Mouse (Mus musculus): ENCODE measurements at regions not wholly inside any gene's neighbourhood (a gene's known extent, or its start where the extent isn't known, plus 50 kb on each side); places are given as distances from the start of the nearest gene placed in this dataset.

DNA sequence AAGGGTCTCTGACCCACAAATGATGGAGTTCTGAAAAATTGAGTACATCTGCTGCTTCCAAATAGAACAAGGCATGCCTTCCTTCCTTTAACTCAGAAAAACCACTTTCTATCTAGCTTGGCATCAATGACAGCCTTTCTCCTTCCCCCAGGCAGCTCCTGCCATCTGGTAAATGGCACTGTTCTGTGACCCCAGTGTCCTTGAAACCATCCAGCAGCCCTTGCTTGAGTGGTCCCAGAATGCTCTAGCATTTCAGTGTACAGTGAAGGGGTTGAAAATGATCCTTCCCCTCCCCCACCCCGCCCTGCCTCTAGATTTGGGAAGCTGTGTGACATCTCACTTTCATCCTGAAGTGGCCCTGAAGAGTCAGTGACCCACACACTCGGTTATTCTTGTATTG lies 152.3 kb downstream of the Gm9817 start:
- Histone ChIP-seq H3K27ac (no peak overlapping the region), H3K4me1 (peaks cover 5% of the 10 kb centered on the region), H3K9me3 (no peaks in the 10 kb centered on the region), H3K4me3 (no peak overlapping the region), H3K36me3 (no peaks in the 10 kb centered on the region), H3K4me2 (replicated peaks) (no peak overlapping the region), H3K27me3 (0 out of 2 replicates have a peak, but pooled peaks cover 4% of the 10 kb centered on the region), H3K9ac (no peak overlapping the region)
- no peak for ATAC-seq (ENCODE audit: low FRiP score, low read depth)
- WGBS, result 74% methylated on average over 2 of the region's 2 CpGs

GRCm38 (mm10) chr13:45235236-45235635 lies 154.3 kb upstream of the Mylip start:
- no peaks in the 10 kb centered on the region for H3K27me3 ChIP-seq
- H3K4me3 ChIP-seq, result no peak overlapping the region
- H3K36me3 ChIP-seq, result no peaks in the 10 kb centered on the region
- H3K4me2 ChIP-seq (replicated peaks), result no peak overlapping the region
- H3K4me1 ChIP-seq, result peaks cover 18% of the 10 kb centered on the region
- H3K9ac ChIP-seq, result no peak overlapping the region
- H3K9me3 ChIP-seq, result no peaks in the 10 kb centered on the region
- H3K27ac ChIP-seq, result no peak overlapping the region
- no peak for ATAC-seq (ENCODE audit: low FRiP score, low read depth)
- WGBS, result 56% methylated on average over 5 of the region's 5 CpGs

DNA sequence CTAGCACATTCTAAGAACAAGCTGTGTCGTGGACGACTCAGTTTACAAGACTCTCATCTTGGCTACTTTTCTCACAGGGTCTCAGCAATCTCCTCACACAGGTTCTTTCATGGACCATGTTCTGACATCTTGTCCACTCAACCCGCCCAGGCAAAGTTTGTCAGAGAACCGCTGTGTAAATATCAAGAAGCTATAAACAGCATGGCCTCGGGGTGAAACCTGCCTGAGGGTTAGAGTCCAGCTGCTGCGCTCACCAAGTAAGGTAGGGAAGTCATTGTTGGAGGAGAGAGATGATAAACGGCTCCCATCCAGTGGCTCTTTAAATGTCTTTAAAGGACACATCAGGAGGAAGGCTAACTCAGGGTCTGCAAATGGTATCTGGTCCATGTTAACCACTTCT lies 151.3 kb upstream of the Mylip start:
- Histone ChIP-seq H3K9me3 (no peaks in the 10 kb centered on the region), H3K9ac (no peak overlapping the region), H3K36me3 (no peaks in the 10 kb centered on the region), H3K27ac (no peak overlapping the region), H3K27me3 (no peaks in the 10 kb centered on the region), H3K4me1 (peaks cover 19% of the 10 kb centered on the region), H3K4me2 (replicated peaks) (no peak overlapping the region), H3K4me3 (no peak overlapping the region)
- ATAC-seq (ENCODE audit: low FRiP score, low read depth), result no peak
- 70% methylated on average over 7 of the region's 7 CpGs for WGBS

DNA sequence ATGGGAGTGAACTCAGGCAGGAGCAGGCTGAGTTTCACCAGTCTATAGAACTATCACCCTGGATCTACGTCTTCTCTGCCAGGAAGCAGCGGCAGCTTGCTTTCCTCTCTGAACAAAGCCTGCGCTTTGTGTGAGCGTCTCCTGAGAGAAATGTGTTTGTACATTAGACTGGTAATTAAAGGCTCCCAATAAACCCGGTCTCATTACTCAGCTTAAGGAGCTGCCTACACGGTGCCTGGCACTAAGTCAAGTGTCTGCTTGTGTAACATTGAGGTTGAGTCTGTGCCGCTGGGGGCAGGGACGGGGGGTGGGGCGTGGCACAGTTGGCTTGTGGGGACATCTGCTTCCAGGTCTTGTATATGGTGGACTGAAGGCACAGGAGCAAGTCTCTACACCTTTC lies 150.4 kb upstream of the Mylip start:
- 36% methylated on average over 9 of the region's 9 CpGs for WGBS

DNA sequence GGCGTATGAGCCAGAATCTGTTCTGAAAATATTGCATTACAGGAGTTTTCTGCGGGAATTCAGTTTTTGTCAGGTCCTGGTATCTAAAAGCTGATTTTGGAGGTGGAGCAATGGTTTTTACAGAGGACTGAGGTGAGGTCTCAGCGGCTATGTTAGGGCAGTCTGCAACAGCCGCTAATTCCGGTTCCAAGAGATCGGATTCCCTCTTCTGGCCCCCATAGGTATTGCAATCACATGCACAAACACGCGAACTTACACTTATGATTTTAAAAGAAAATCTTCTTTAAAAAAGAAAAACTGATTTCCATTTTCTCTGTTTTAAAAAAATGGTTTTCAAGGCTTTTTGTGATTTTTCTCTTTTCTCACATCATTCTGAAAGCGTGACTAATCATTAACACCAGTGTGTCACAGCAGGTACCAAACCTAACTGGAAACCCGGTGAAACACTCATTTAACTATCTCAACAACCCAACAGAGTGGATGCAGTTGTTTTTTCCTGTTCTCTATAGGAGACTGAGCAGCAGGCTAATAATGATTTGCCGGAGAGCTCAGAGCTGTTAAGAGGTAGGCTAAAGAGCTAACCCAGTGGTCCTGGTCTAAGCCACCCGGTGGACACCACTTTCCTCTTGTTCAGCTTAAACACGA lies 149.4 kb upstream of the Mylip start:
- no peaks in the 10 kb centered on the region for H3K9me3 ChIP-seq
- WGBS, result 76% methylated on average over 13 of the region's 13 CpGs
- peaks cover 32% of the 10 kb centered on the region for H3K4me1 ChIP-seq
- H3K27ac ChIP-seq, result no peak overlapping the region
- no peak overlapping the region for H3K4me3 ChIP-seq
- no peaks in the 10 kb centered on the region for H3K36me3 ChIP-seq
- ATAC-seq (ENCODE audit: low FRiP score, low read depth), result no peak
- no peak overlapping the region for H3K4me2 ChIP-seq (replicated peaks)
- no peak overlapping the region for H3K9ac ChIP-seq
- H3K27me3 ChIP-seq, result no peaks in the 10 kb centered on the region

More for the DNA sequence above, 150.4 kb upstream of the Mylip start:
- H3K4me2 ChIP-seq (replicated peaks), result peak overlapping the region; percentile 41
- no peaks in the 10 kb centered on the region for H3K27me3 ChIP-seq
- ATAC-seq (ENCODE audit: low FRiP score, low read depth), result no peak
- H3K4me3 ChIP-seq, result no peak overlapping the region
- no peak overlapping the region; the same call in 1 of the 2 replicates for H3K9ac ChIP-seq
- H3K4me1 ChIP-seq, result peaks cover 24% of the 10 kb centered on the region
- H3K9me3 ChIP-seq, result no peaks in the 10 kb centered on the region
- H3K27ac ChIP-seq, result peak overlapping the region; percentile 1; the same call in 1 of the 2 replicates
- H3K36me3 ChIP-seq, result no peaks in the 10 kb centered on the region

DNA sequence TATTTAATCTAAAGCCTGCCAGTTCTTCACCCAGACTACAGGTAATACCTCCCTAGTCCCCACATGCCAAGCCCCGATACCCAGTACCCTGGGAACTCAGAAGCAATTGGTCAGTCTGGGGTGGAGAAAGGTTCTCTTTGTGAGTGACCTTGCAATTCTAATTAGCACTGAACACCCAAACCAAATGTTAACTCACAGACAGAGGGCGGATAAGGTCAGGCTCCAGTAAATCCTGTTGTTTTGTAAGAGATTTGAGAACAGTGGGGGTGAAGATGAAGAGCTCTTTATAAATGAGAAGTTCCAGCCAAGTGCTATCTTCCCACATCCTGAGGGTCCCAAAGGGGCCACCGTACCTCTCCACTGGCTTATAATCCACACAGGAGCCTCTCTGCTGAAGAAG lies 147.3 kb upstream of the Mylip start:
- Histone ChIP-seq H3K36me3 (no peaks in the 10 kb centered on the region), H3K27me3 (no peaks in the 10 kb centered on the region), H3K4me1 (peaks cover 43% of the 10 kb centered on the region), H3K9me3 (no peaks in the 10 kb centered on the region), H3K9ac (no peak overlapping the region), H3K4me2 (replicated peaks) (no peak overlapping the region), H3K4me3 (no peak overlapping the region), H3K27ac (no peak overlapping the region)
- WGBS, result 63% methylated on average over 3 of the region's 3 CpGs
- no peak for ATAC-seq (ENCODE audit: low FRiP score, low read depth)

DNA sequence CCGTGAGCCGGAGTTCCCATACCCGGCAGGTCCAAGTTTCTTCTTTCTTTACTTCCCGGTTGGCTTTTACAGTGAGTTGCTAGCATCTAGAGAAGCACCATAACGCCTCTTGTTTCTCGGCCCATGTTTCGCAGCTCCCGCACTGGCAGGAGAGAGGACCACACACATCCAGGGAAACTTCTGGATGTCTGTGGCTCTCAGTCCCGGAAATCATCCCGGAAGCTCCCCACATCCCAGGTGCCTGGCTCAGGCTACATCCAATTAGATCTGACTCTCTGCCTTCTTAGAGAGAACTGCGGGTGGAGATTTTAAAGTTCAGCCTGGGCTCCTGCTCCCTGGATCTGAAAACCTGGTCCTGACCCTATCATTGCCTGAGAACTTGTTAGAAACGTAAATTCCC lies 146.8 kb upstream of the Mylip start:
- WGBS, result 52% methylated on average over 12 of the region's 12 CpGs
- H3K4me3 ChIP-seq, result no peak overlapping the region
- H3K27me3 ChIP-seq, result no peaks in the 10 kb centered on the region
- no peaks in the 10 kb centered on the region for H3K9me3 ChIP-seq
- H3K9ac ChIP-seq, result no peak overlapping the region; the same call in 1 of the 2 replicates
- H3K4me2 ChIP-seq (replicated peaks), result no peak overlapping the region
- H3K4me1 ChIP-seq, result peaks cover 43% of the 10 kb centered on the region
- ATAC-seq (ENCODE audit: low FRiP score, low read depth), result no peak
- H3K36me3 ChIP-seq, result no peaks in the 10 kb centered on the region
- H3K27ac ChIP-seq, result no peak overlapping the region

DNA sequence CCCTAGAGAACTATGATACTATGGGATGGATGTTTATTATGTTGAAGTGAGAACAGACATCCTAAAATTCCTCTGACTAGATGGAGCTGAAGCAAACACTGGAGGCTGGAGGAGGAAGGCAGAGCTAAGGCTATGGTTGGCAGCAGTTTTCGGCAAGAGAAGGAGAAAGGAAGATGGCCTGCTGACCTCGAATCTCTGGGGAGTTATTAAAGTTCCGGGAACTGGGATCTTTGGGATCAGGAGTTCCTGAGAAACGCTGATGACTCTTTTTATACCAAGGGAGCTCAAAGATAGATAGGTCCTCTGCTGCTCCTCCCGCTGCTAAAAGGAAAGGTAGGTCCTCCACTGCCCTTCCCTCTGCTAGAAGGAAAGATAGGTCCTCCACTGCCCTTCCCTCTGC lies 143.9 kb upstream of the Mylip start:
- Histone ChIP-seq H3K4me2 (replicated peaks) (no peak overlapping the region), H3K4me3 (no peak overlapping the region), H3K27ac (no peak overlapping the region), H3K4me1 (peaks cover 38% of the 10 kb centered on the region), H3K9me3 (no peaks in the 10 kb centered on the region), H3K36me3 (no peaks in the 10 kb centered on the region), H3K27me3 (no peaks in the 10 kb centered on the region), H3K9ac (no peak overlapping the region)
- no peak for ATAC-seq (ENCODE audit: low FRiP score, low read depth)
- WGBS, result 46% methylated on average over 5 of the region's 5 CpGs

DNA sequence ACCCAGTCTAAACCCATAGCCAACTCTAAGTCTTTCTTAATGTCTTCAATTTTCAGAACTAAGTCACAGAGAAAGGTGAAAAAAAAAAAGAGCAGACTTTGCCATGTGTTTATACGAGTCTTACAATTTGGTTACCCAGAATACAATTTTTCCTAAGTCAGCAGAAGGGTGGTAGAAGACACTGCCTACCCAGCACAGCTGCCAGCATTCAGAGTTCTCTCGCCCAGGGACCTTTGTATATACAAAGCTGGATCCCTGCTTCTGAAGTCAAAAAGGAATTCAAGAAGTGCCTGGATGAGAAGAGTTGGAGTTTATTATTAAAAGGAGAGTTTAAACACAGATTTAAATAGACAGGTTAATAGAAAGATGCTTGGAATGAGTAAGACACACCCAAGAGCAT lies 143.2 kb upstream of the Mylip start:
- no peaks in the 10 kb centered on the region for H3K36me3 ChIP-seq
- no peak overlapping the region for H3K27ac ChIP-seq
- 58% methylated on average over 2 of the region's 2 CpGs for WGBS

GRCm38 (mm10) chr13:45250028-45250427 lies 139.5 kb upstream of the Mylip start:
- H3K4me1 ChIP-seq, result peaks cover 39% of the 10 kb centered on the region
- ATAC-seq (ENCODE audit: low FRiP score, low read depth), result no peak
- H3K9ac ChIP-seq, result no peak overlapping the region
- H3K27me3 ChIP-seq, result no peaks in the 10 kb centered on the region
- H3K4me3 ChIP-seq, result no peak overlapping the region
- H3K27ac ChIP-seq, result no peak overlapping the region
- no peak overlapping the region for H3K4me2 ChIP-seq (replicated peaks)
- H3K9me3 ChIP-seq, result no peaks in the 10 kb centered on the region
- WGBS, result 48% methylated on average over 1 of the region's 1 CpGs
- no peaks in the 10 kb centered on the region for H3K36me3 ChIP-seq

More for the DNA sequence above, 143.2 kb upstream of the Mylip start:
- Histone ChIP-seq H3K4me2 (replicated peaks) (no peak overlapping the region), H3K9ac (no peak overlapping the region), H3K4me3 (no peak overlapping the region), H3K9me3 (no peaks in the 10 kb centered on the region), H3K4me1 (peaks cover 38% of the 10 kb centered on the region), H3K27me3 (no peaks in the 10 kb centered on the region)
- no peak for ATAC-seq (ENCODE audit: low FRiP score, low read depth)

GRCm38 (mm10) chr13:45251068-45251467 lies 138.5 kb upstream of the Mylip start:
- no peak overlapping the region for H3K27ac ChIP-seq
- no peak overlapping the region for H3K4me2 ChIP-seq (replicated peaks)
- no peak overlapping the region for H3K4me3 ChIP-seq
- H3K27me3 ChIP-seq, result no peaks in the 10 kb centered on the region
- no peak overlapping the region for H3K9ac ChIP-seq
- 72% methylated on average over 3 of the region's 3 CpGs for WGBS
- H3K36me3 ChIP-seq, result no peaks in the 10 kb centered on the region
- peaks cover 33% of the 10 kb centered on the region for H3K4me1 ChIP-seq
- no peak for ATAC-seq (ENCODE audit: low FRiP score, low read depth)
- H3K9me3 ChIP-seq, result no peaks in the 10 kb centered on the region

GRCm38 (mm10) chr13:45252126-45252525 lies 137.4 kb upstream of the Mylip start:
- Histone ChIP-seq H3K27me3 (no peaks in the 10 kb centered on the region), H3K4me1 (peaks cover 31% of the 10 kb centered on the region), H3K9ac (no peak overlapping the region), H3K4me3 (no peak overlapping the region), H3K4me2 (replicated peaks) (no peak overlapping the region), H3K27ac (no peak overlapping the region), H3K9me3 (no peaks in the 10 kb centered on the region), H3K36me3 (no peaks in the 10 kb centered on the region)
- 71% methylated on average over 3 of the region's 3 CpGs for WGBS
- ATAC-seq (ENCODE audit: low FRiP score, low read depth), result no peak

GRCm38 (mm10) chr13:45253221-45253620 lies 136.3 kb upstream of the Mylip start:
- no peak overlapping the region for H3K27ac ChIP-seq
- whole genome bisulfite sequencing, result 18% methylated on average over 2 of the region's 2 CpGs
- no peak overlapping the region for H3K9ac ChIP-seq
- peaks cover 31% of the 10 kb centered on the region for H3K4me1 ChIP-seq
- H3K27me3 ChIP-seq, result no peaks in the 10 kb centered on the region
- ATAC-seq (ENCODE audit: low FRiP score, low read depth), result peak; percentile 48; the same call in 1 of the 2 replicates
- no peaks in the 10 kb centered on the region for H3K36me3 ChIP-seq
- no peaks in the 10 kb centered on the region for H3K9me3 ChIP-seq
- no peak overlapping the region for H3K4me3 ChIP-seq
- H3K4me2 ChIP-seq (replicated peaks), result no peak overlapping the region
